Mouse (Mus musculus) kidney, adult 9 months (tissue): ENCODE data around the gene Ercc1.

Experiments
- DNase-seq: peaks from one replicate; pipeline ENCODE4 v3.0.0; 2022

Gene Ercc1

GRCm38 (mm10) chr7:19344237-19344847 is at the start of gene Ercc1:
Ercc1 (plus strand) TSS chr7:19344778.
- DNase-seq, result no peak

- peak; percentile 98 for DNase-seq
Measured at GRCm38 (mm10) chr7:19295503-19296185, 48.9 kb upstream of the Ercc1 start.

GRCm38 (mm10) chr7:19297034-19297433 is 47.5 kb upstream of the Ercc1 start:
- no peak for DNase-seq

DNA sequence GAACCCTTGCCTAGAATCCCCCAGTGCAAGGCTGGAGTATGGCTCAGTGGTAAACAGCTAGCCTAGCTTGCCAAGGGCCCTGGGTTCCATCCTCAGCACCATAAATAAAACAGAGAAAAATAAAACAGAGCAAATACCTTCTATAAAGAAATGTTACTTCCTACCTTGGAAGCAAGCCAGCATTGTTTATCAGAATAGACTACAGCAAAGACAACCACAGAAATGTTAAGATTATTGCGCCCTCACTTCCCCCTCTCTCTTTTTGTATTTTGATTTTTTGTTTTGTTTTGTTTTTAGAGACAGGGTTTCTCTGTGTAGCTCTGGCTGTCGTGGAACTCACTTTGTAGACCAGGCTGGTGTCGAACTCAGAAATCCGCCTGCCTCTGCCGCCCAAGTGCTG is 46.8 kb upstream of the Ercc1 start:
- DNase-seq, result no peak

GRCm38 (mm10) chr7:19299194-19299593 is 45.4 kb upstream of the Ercc1 start:
- peak; percentile 56 for DNase-seq

- DNase-seq, result peak; percentile 86
Measured at GRCm38 (mm10) chr7:19300501-19301421, 43.8 kb upstream of the Ercc1 start.

DNA sequence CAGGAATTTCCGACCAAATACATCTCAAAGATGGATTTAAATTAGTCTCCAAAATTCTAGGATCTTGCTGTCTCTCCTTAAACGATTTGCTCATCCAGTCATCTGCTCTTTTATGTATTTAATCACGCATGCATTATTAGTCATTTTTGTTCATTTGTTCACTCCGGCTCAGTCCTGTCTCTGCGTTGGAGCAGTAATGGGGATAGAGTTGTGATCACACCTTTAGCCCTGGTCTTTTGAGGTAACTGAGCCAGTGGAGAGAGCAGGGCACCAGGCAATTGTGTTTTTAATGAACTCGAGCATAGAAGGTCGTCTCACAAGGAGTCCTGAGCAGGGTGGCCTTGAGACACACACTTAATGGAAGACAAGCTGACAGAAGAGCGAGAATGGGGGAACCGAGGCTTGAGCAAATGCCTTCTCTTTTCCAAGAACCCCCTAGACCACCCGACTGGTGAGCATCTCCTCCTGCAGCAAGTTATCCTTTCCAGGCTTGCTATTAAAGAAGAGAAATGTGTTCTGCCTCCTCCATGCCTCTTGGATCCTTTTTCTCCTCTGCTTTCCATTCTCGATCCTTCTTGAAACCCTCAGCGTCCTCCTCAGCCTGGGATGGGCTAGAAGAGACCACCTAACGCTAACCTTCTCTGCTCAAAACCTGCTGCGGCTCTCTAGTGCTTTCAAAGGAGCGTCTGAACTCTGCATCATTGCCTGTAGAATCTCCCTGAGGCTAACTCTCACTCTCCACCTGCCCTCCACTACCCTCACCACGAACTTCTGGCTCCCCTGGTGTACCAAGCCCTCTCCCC is 42.9 kb upstream of the Ercc1 start:
- DNase-seq, result no peak

- DNase-seq, result no peak
Measured at GRCm38 (mm10) chr7:19302264-19303045, 42.1 kb upstream of the Ercc1 start.

DNA sequence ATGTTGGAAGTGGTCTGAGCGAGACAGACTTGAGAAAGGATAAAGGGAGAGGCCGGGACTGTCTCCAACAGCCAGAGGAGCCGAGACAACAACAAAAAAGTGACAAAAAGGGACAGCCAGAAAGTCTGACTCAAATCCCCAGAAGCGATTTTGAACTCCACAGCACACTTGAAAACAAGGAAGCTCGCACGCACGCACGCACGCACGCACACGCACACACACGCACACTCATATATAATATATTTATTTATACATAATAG is 41.6 kb upstream of the Ercc1 start:
- DNase-seq, result no peak

GRCm38 (mm10) chr7:19303770-19304169 is 40.8 kb upstream of the Ercc1 start:
- peak; percentile 77 for DNase-seq

DNA sequence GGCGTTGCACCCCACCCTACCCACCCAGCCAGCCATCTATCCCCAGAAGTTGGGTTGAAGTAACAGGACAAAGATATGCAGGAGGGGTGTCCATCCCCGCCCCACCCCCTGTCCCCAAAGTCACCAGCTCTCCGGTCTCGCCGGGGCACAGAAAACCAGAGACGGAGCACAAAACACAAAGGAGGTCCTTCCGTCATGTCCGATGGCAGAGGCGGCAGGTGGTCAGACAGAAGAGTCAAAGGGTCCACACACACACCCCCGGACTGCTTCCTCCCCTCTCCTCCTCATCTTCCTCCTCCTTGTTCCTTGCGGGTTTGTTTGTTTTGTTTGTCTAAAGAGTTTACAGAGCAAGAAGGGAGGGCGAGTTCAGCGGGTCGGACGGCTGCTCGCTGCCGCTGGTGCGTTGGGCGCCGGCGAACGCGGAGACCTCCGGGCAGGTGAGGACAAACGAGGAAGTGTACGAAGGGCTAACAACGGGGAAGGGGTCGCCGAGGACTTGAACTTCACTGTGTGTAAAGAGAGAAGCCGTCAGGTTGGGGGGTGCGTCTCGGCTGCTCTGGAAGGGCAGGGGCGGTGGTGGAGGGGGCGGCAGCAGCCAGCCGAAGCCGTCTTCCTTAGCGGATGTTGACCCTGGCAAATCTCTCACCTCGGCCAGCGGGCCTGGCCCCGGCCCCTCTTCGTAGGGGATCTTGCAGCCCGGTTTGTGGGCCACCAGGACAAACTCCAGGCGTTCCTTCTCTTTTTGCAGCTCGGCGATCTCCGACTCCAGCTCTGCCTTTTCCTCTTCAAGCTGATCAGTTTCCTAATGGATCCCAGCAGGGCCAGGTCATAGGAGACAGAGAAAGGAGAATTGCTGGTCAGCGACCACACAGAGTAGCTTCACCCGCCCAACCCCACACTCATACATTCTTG is 39.8 kb upstream of the Ercc1 start:
- DNase-seq, result no peak

- DNase-seq, result no peak
Measured at GRCm38 (mm10) chr7:19305413-19305735, 39.2 kb upstream of the Ercc1 start.

DNA sequence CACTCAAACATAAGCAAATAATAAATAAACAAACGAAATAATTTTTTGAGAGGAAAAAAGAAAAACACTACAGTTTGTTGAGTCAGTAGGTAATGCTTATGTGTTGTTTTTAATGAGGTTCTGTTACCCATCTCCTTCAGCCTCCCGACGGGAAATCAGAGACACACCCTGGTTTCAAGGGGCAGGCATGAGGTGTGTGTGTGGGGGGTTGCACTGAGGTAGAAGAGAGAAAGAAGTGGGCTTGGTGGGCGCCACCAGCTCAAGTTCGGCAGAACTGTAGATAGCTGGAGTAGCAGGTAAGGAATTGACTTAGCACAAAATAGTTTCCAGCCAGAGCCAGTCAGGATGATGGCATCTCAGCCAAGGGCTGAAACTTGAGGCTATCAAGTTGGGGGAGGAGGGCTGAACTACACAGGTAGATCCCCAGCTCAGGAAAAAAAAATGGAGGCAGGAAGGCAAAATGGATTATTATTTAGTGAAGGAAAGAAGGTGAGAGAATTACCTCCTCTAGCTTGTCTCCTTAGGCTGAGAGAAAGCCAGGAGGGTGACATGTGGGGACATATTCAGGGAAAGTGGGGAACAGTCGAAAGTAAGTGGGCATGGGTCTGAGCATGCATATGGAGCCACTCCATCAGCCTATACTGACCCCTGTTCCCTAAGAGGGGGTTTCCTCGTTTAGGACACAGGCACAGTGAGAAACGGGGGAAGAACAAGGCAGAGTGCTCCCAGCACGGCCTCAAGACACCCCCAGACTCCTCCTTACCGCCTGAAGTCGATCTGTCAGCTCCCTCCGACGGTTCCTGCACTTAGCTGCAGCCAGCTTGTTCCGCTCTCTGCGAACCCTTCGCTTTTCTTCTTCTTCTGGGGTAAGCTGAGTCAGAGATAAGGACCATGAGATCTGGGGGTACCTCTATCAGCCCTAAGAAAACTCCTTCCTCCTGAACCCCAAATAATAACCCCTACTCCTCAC is 38.5 kb upstream of the Ercc1 start:
- DNase-seq, result no peak

- no peak for DNase-seq
Measured at GRCm38 (mm10) chr7:19306819-19307738, 37.5 kb upstream of the Ercc1 start.

DNA sequence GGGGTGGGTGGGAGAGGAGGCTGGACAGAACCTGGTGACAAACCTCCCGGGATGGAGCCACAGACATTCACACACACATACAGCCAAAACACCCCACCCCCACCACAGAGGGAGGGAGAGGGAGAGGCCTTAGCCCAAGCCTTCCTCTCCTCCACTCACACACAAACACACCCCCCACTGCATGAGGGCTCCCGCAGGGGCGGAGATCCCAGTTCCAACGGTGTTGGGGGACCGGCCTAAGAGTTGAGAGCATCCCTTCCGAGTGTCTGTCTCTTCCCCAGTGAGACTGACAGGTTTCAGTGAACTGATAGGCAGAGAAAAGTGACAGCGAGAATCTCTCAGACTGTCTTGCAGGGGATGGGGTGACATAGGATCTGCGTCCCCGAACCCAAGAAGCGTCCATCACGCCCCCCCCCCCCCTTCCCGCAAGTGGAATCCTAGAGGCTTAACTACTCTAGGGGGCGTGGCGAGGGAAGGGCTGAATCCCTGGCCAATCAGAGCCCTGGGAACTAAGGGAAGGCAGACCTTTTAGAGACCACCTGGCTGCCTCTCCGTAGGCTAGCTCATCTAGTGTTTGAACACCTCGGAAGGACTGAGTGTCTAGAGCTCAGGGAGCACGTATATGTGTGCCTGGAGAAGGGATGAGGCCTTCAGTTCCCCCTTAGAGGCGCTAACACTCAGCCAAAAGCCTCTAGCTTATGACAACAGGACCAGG is 36.7 kb upstream of the Ercc1 start:
- peak; percentile 79 for DNase-seq

- peak; percentile 96 for DNase-seq
Measured at GRCm38 (mm10) chr7:19308454-19309277, 35.9 kb upstream of the Ercc1 start.

GRCm38 (mm10) chr7:19309278-19309883 is 35.2 kb upstream of the Ercc1 start:
- no peak for DNase-seq
